Mouse (Mus musculus) G1E (cell line): Measurements from ENCODE around the gene Gm3285. TPM values are rescaled to one million over a fixed set of nuclear protein-coding genes. Genes with fewer than 3 reads are reported as not detected.

Experiments used
- ATAC-seq: 2 replicates; pipeline ENCODE4 v1.8.0; 2016; ENCODE audit warnings: mild to moderate bottlenecking; ENCODE audit not compliant: insufficient number of reproducible peaks, poor library complexity, low FRiP score, severe bottlenecking; ENCODE audit errors: extremely low read depth
- DNase-seq: peaks from one replicate; pipeline ENCODE4 v3.0.0; 2012; ENCODE audit warnings: low spot score
- H3K27me3 ChIP-seq: 2 replicates; pipeline ENCODE4 v1.6.1; 2012; ENCODE audit warnings: mild to moderate bottlenecking, low read length, inconsistent platforms; ENCODE audit not compliant: insufficient read depth
- H3K36me3 ChIP-seq: replicated peaks from 2 replicates; pipeline ENCODE3; 2012; ENCODE audit warnings: mild to moderate bottlenecking, inconsistent platforms
- H3K4me1 ChIP-seq: 2 replicates; pipeline ENCODE4 v1.6.1; 2012; ENCODE audit warnings: low read depth, low read length, inconsistent platforms, mixed read lengths; ENCODE audit not compliant: insufficient read depth
- H3K4me3 ChIP-seq: 2 replicates; pipeline ENCODE4 v1.5.1; 2012; ENCODE audit warnings: low read depth, mild to moderate bottlenecking, inconsistent platforms, low read length, moderate library complexity, mixed read lengths
- H3K9me3 ChIP-seq: replicated peaks from 2 replicates; pipeline ENCODE4 v1.6.1; 2012; ENCODE audit warnings: inconsistent platforms
- CTCF ChIP-seq: IDR thresholded peaks from 2 replicates; pipeline ENCODE4 v1.5.1; 2012; ENCODE audit warnings: low read depth, low read length, inconsistent platforms, mixed read lengths
- GATA1 ChIP-seq: IDR thresholded peaks from 2 replicates; pipeline ENCODE4 v1.6.1; 2012; ENCODE audit warnings: borderline replicate concordance, low read length, inconsistent platforms, mixed read lengths
- GATA2 ChIP-seq: IDR thresholded peaks from 2 replicates; pipeline ENCODE4 v1.6.1; 2012; ENCODE audit warnings: low read depth, low read length, inconsistent platforms, borderline replicate concordance
- POLR2AphosphoS5 ChIP-seq: IDR thresholded peaks from 2 replicates; pipeline ENCODE4 v1.6.1; 2012; ENCODE audit warnings: low read depth, low read length, inconsistent platforms; ENCODE audit not compliant: insufficient replicate concordance
- TAL1 ChIP-seq: conservative IDR thresholded peaks from 2 replicates; pipeline ENCODE4 v1.6.1; 2012; ENCODE audit warnings: low read depth, low read length, inconsistent platforms, mixed read lengths
- polyA plus RNA-seq: library from polyadenylated mRNA; stranded (reverse); fragments of >175 nt; gene quantifications from 2 replicates; pipeline ENCODE4 v1.2.3, GENCODE M21; 2012
- total RNA-seq, 2 experiments: library from RNA; stranded (forward) in 1 of 2; stranded (reverse) in 1 of 2; fragments of 200-1000 nt in 1 of 2; fragments of >200 nt in 1 of 2; fragmentation: Nextera tagmentation in 1 of 2; gene quantifications; 2 replicates each; pipeline ENCODE4 v1.2.3; 2014 to 2017

Gene Gm3285
- total and polyA plus RNA-seq, 3 experiments, result not detected

DNA sequence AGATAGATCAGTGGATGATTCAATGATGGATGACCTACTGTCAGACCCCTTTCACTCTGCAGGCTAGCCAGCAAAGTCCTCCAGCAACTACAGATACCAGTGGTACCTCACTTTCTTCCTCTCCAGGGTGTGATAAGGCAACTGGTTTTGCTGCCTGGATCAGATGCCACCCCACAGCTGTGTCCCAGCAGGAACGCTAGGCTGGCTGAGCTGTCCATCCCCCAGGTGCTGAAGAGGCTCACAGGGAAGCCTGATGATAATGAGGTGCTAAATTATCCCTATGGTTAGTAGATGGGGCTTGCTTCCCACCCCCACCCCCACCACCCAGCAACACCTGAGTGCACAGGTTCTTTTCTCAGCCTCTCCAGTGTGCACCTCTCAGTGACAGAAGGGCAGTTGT, 5.8 kb downstream of the Gm3285 start:
- Histone ChIP-seq H3K27me3 (no peaks in the 10 kb centered on the region), H3K36me3 (no peaks in the 10 kb centered on the region), H3K4me3 (no peak overlapping the region), H3K4me1 (no peaks in the 10 kb centered on the region), H3K9me3 (peaks cover 4% of the 10 kb centered on the region; the same call in 1 of the 2 replicates)
- DNase-seq (no peak), ATAC-seq (no peak)
- no peak for TF ChIP-seq POLR2AphosphoS5
- no peak for TF ChIP-seq CTCF
- TF ChIP-seq GATA2, result no peak
- TF ChIP-seq TAL1, result no peak
- TF ChIP-seq GATA1, result no peak

DNA sequence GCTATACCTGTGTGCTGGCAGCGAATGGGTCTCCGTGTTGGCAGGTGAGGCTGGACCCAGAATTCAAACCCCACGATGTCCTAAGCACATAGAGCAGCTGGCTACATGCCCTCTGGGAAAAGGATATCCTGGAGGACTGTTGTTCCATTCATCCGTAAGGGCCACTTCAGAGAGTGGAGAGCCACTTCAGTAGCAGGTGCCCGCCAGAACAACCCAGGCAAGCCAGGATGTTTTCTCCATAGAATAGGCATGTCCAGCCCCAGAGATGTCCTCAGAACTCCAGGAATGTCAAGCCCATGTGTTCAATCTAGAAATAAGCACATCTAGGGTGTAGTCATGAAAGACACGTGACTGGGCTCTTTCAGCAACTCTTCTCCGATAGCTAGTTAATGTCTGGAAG, 7.9 kb downstream of the Gm3285 start:
- Histone ChIP-seq H3K4me3 (no peak overlapping the region), H3K27me3 (no peaks in the 10 kb centered on the region), H3K36me3 (no peaks in the 10 kb centered on the region), H3K4me1 (no peaks in the 10 kb centered on the region), H3K9me3 (peaks cover 4% of the 10 kb centered on the region; the same call in 1 of the 2 replicates)
- ATAC-seq (no peak), DNase-seq (no peak)
- no peak for TF ChIP-seq GATA1
- no peak for TF ChIP-seq GATA2
- no peak for TF ChIP-seq CTCF
- no peak for TF ChIP-seq POLR2AphosphoS5
- TF ChIP-seq TAL1, result no peak

DNA sequence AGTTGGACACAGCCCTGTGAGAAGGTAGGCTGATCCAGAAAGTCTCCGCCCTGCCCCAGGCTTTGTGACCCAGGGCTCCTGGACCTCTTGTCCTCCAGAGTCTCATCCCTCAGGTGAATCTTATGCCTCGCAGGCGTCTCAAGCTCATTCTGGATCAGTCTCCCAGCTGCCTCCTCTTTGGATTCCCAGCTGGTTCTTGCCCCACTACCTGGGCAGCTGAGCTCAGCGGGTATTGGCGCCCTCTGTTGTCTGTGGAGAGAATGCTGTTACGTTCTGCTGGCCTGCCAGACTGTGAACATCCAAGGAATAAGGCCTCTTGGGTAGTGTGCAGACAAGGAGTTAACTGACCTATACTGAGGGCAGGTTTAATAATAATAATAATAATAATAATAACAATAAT, 17.2 kb downstream of the Gm3285 start:
- ATAC-seq, result no peak
- Histone ChIP-seq H3K4me1 (no peaks in the 10 kb centered on the region), H3K4me3 (no peak overlapping the region), H3K9me3 (no peaks in the 10 kb centered on the region), H3K27me3 (no peaks in the 10 kb centered on the region), H3K36me3 (no peaks in the 10 kb centered on the region)
- DNase-seq, result no peak
- TF ChIP-seq GATA2 (no peak), TAL1 (no peak), GATA1 (no peak), CTCF (no peak), POLR2AphosphoS5 (no peak)

DNA sequence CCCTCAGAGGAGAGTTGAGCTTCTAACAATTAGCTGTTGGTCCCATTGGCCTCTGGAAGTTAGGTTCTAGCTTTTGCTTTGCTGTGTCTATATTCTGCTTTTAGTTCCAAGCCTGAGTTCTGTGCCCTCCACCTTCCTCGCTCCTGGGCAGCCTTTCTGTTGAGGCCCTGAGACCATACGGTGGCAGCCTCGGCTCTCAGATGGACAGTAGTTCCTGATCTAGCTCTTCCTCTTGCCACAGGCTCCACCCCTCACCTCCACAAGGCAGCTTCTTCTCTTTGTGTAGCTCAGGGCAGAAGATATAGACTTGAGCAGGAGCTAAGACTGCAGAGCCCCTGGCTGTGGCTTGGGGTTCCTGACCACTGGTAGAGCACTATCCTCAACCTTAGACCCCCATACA, 18.5 kb downstream of the Gm3285 start:
- no peaks in the 10 kb centered on the region for H3K4me1 ChIP-seq
- H3K36me3 ChIP-seq, result no peaks in the 10 kb centered on the region
- no peaks in the 10 kb centered on the region for H3K9me3 ChIP-seq
- no peak for DNase-seq
- no peaks in the 10 kb centered on the region for H3K27me3 ChIP-seq
- TF ChIP-seq TAL1 (no peak), CTCF (no peak), GATA1 (no peak), POLR2AphosphoS5 (no peak), GATA2 (no peak)
- no peak overlapping the region for H3K4me3 ChIP-seq
- no peak for ATAC-seq

DNA sequence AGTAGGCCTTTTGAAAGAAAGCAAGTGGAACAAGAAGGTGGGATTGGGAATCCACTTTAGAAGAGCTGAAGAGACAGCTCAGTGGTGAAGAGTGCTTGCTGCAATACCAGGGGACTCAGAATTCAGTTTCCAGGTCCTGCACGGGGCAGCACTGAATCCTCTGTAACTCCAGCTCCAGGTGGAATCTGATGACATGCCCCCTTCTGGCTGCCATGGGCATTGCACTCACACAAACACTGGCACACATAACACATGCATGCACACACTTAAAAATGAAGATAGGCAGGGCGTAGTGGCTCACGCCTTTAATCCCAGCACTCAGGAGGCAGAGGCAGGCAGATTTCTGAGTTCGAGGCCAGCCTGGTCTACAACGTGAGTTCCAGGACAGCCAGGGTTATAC, 20.8 kb downstream of the Gm3285 start:
- no peaks in the 10 kb centered on the region for H3K4me1 ChIP-seq
- no peak overlapping the region for H3K4me3 ChIP-seq
- no peaks in the 10 kb centered on the region for H3K9me3 ChIP-seq
- no peaks in the 10 kb centered on the region for H3K36me3 ChIP-seq
- H3K27me3 ChIP-seq, result no peaks in the 10 kb centered on the region
- no peak for TF ChIP-seq GATA1
- no peak for TF ChIP-seq TAL1
- TF ChIP-seq GATA2, result no peak
- TF ChIP-seq CTCF, result 0 out of 2 replicates have a peak, but pooled peaks have one; percentile 38
- DNase-seq (no peak), ATAC-seq (no peak)

DNA sequence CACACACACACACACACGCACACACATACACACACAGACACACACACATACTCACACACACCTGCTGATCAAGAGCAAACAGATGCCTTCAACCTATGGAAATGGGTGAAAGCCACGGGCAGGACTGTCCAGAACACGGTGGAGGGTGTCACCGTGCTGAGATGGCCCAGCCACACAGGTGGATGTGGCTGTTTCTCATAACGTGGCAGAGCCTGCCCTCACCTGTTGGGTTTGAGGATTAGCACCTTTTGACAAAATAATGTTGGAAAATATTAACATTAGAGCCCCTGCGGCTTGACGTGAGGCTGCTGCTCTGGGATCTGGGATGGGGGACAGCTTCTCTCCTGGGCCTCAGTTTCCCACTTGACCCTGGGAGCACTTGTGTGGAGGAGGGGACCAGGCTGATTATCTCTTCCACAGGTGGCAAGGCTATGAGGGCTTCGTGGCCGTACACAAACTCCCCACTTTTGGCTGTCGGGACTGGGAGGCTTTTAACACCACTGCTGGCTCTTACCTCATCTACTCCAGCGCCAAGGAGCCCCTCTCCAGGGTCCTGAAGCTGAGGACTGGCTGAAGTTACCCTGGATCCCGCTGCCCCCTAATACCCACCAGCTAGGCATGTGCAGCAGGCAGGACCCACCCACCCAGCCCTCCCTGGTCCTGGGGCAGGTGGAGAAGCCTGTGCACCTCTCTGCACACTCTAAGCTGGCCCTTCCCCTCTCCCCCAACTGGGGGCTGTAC, 24.4 kb downstream of the Gm3285 start:
- TF ChIP-seq GATA1, result no peak
- no peak for TF ChIP-seq POLR2AphosphoS5
- TF ChIP-seq TAL1, result no peak
- no peak for TF ChIP-seq CTCF
- TF ChIP-seq GATA2, result no peak
- no peaks in the 10 kb centered on the region for H3K36me3 ChIP-seq
- DNase-seq (no peak), ATAC-seq (no peak)
- H3K9me3 ChIP-seq, result no peaks in the 10 kb centered on the region
- no peaks in the 10 kb centered on the region; the same call in 1 of the 2 replicates for H3K4me1 ChIP-seq
- H3K27me3 ChIP-seq, result 0 out of 2 replicates have a peak, but pooled peaks cover 2% of the 10 kb centered on the region
- no peak overlapping the region for H3K4me3 ChIP-seq
